Mouse (Mus musculus) hindbrain, embryonic 11.5 days (tissue): ENCODE results near the gene Cyp2d10. TPM values are rescaled to one million over a fixed set of nuclear protein-coding genes. Genes with fewer than 3 reads are reported as not detected.
"Not testable (repeated sequence)": the region's sequence is repeated elsewhere in the genome, so short reads cannot be mapped to it uniquely, and the experiment has no call there.

ENCODE experiments used
- ATAC-seq: fragments of 200-750 bp; cut with Nextera tagmentation; 2 replicates; pipeline ENCODE4 v1.8.0; 2017; ENCODE audit warnings: mild to moderate bottlenecking, moderate TSS enrichment, moderate library complexity; ENCODE audit not compliant: low FRiP score
- DNase-seq: peaks from one replicate; pipeline ENCODE4 v3.0.0-alpha.2; 2015; ENCODE audit warnings: low spot score
- H3K27ac ChIP-seq: fragments of 300-500 bp; sonication (generic); 2 replicates; pipeline ENCODE4 v1.5.1; 2014; ENCODE audit warnings: mild to moderate bottlenecking, low read depth, low read length
- H3K27me3 ChIP-seq: fragments of 300-500 bp; sonication (generic); 2 replicates; pipeline ENCODE4 v1.6.1; 2014; ENCODE audit warnings: mild to moderate bottlenecking, low read length, moderate library complexity, mixed read lengths; ENCODE audit not compliant: control insufficient read depth, insufficient read depth
- H3K36me3 ChIP-seq: fragments of 300-500 bp; sonication (generic); 2 replicates; pipeline ENCODE4 v1.6.1; 2014; ENCODE audit warnings: mild to moderate bottlenecking, low read length, moderate library complexity, mixed read lengths; ENCODE audit not compliant: control insufficient read depth, insufficient read depth
- H3K4me1 ChIP-seq: fragments of 300-500 bp; sonication (generic); replicated peaks from 2 replicates; pipeline ENCODE4 v1.6.1; 2014; ENCODE audit warnings: low read length, mixed read lengths; ENCODE audit not compliant: control insufficient read depth, insufficient read depth
- H3K4me2 ChIP-seq: fragments of 300-500 bp; sonication (generic); replicated peaks from 2 replicates; pipeline ENCODE4 v1.6.1; 2014; ENCODE audit warnings: mild to moderate bottlenecking, low read depth, low read length
- H3K4me3 ChIP-seq: fragments of 300-500 bp; sonication (generic); 2 replicates; pipeline ENCODE4 v1.5.1; 2014; ENCODE audit warnings: low read depth, low read length
- H3K9ac ChIP-seq: fragments of 300-500 bp; sonication (generic); 2 replicates; pipeline ENCODE4 v1.6.1; 2014; ENCODE audit warnings: low read depth, low read length
- H3K9me3 ChIP-seq: fragments of 300-500 bp; sonication (generic); 2 replicates; pipeline ENCODE4 v1.6.1; 2016; ENCODE audit warnings: low read length; ENCODE audit not compliant: control insufficient read depth
- WGBS: fragments of 180-500 bp; shearing (Covaris S2); extraction: QIAGEN DNeasy Blood & Tissue Kit; methylation state at CpG from one replicate; pipeline ENCODE4 v1.1.7; 2014; 5-methylcytosine and 5-hydroxymethylcytosine counted together
- polyA plus RNA-seq: library from polyadenylated mRNA; unstranded; fragments of >200 nt; fragmentation: Nextera tagmentation; extraction: Ambion mirVana; gene quantifications from 2 replicates; pipeline ENCODE4 v1.2.1, GENCODE M21; 2014

The Cyp2d10 gene
- polyA plus RNA-seq, 1 experiment from 2014 or later, result not detected

GRCm38 (mm10) chr15:82374437-82374836 lies 32.6 kb downstream of the Cyp2d10 start:
- DNase-seq (no peak), ATAC-seq (no peak)
- no peaks in the 10 kb centered on the region for H3K36me3 ChIP-seq
- H3K27me3 ChIP-seq, result no peaks in the 10 kb centered on the region
- no peak overlapping the region for H3K27ac ChIP-seq
- no peak overlapping the region for H3K4me3 ChIP-seq
- H3K4me1 ChIP-seq, result no peaks in the 10 kb centered on the region
- no peak overlapping the region for H3K4me2 ChIP-seq
- 80% methylated on average over 5 of the region's 5 CpGs for WGBS
- H3K9ac ChIP-seq, result no peak overlapping the region
- no peaks in the 10 kb centered on the region for H3K9me3 ChIP-seq

GRCm38 (mm10) chr15:82372991-82373390 lies 34.0 kb downstream of the Cyp2d10 start:
- no peak overlapping the region for H3K4me3 ChIP-seq
- H3K36me3 ChIP-seq, result no peaks in the 10 kb centered on the region
- H3K9ac ChIP-seq, result no peak overlapping the region
- no peaks in the 10 kb centered on the region for H3K27me3 ChIP-seq
- no peaks in the 10 kb centered on the region for H3K9me3 ChIP-seq
- no peak for DNase-seq
- no peak overlapping the region for H3K4me2 ChIP-seq
- ATAC-seq, result no peak
- no peaks in the 10 kb centered on the region for H3K4me1 ChIP-seq
- H3K27ac ChIP-seq, result no peak overlapping the region
- whole genome bisulfite sequencing, result 87% methylated on average over 5 of the region's 5 CpGs

- Histone ChIP-seq H3K27me3 (no peaks in the 10 kb centered on the region), H3K36me3 (no peaks in the 10 kb centered on the region), H3K9ac (no peak overlapping the region), H3K9me3 (no peaks in the 10 kb centered on the region), H3K4me2 (no peak overlapping the region), H3K4me1 (no peaks in the 10 kb centered on the region), H3K27ac (no peak overlapping the region), H3K4me3 (no peak overlapping the region)
- WGBS, result 84% methylated on average over 6 of the region's 6 CpGs
- DNase-seq, result no peak
- ATAC-seq, result no peak
These were observed 34.5 kb downstream of the Cyp2d10 start for GRCm38 (mm10) chr15:82372446-82372845.

- Histone ChIP-seq H3K4me1 (no peaks in the 10 kb centered on the region), H3K9ac (no peak overlapping the region), H3K27me3 (no peaks in the 10 kb centered on the region), H3K4me3 (no peak overlapping the region), H3K36me3 (no peaks in the 10 kb centered on the region), H3K27ac (no peak overlapping the region), H3K9me3 (no peaks in the 10 kb centered on the region), H3K4me2 (no peak overlapping the region)
- ATAC-seq (no peak), DNase-seq (no peak)
- WGBS, result 77% methylated on average over 1 of the region's 1 CpGs
These were observed 38.1 kb downstream of the Cyp2d10 start for GRCm38 (mm10) chr15:82368851-82369250.

- no peak for DNase-seq
- 90% methylated on average over 4 of the region's 4 CpGs for whole genome bisulfite sequencing
- Histone ChIP-seq H3K4me1 (no peaks in the 10 kb centered on the region), H3K4me3 (no peak overlapping the region), H3K27ac (no peak overlapping the region), H3K4me2 (no peak overlapping the region), H3K9me3 (no peaks in the 10 kb centered on the region), H3K9ac (no peak overlapping the region), H3K36me3 (no peaks in the 10 kb centered on the region), H3K27me3 (no peaks in the 10 kb centered on the region)
- no peak for ATAC-seq
These were observed 38.8 kb downstream of the Cyp2d10 start for GRCm38 (mm10) chr15:82368146-82368545.

- not testable (repeated sequence) for ATAC-seq
These were observed 42.4 kb downstream of the Cyp2d10 start for GRCm38 (mm10) chr15:82364561-82364960.

GRCm38 (mm10) chr15:82363801-82364200 lies 43.2 kb downstream of the Cyp2d10 start:
- H3K9me3 ChIP-seq, DNase-seq, H3K27me3 ChIP-seq, H3K36me3 ChIP-seq, H3K27ac ChIP-seq, ATAC-seq, H3K4me3 ChIP-seq, H3K4me2 ChIP-seq, H3K4me1 ChIP-seq, H3K9ac ChIP-seq: not testable (repeated sequence)
- WGBS, result 74% methylated on average over 7 of the region's 12 CpGs

More at GRCm38 (mm10) chr15:82364561-82364960, 42.4 kb downstream of the Cyp2d10 start:
- H3K4me3 ChIP-seq, H3K4me1 ChIP-seq, H3K36me3 ChIP-seq, H3K9ac ChIP-seq, H3K4me2 ChIP-seq, DNase-seq, H3K27me3 ChIP-seq, H3K9me3 ChIP-seq, H3K27ac ChIP-seq: not testable (repeated sequence)
- WGBS, result 10% methylated on average over 6 of the region's 9 CpGs

- no peak overlapping the region for H3K9ac ChIP-seq
- no peaks in the 10 kb centered on the region for H3K27me3 ChIP-seq
- no peaks in the 10 kb centered on the region for H3K4me1 ChIP-seq
- no peak overlapping the region for H3K4me2 ChIP-seq
- no peaks in the 10 kb centered on the region for H3K36me3 ChIP-seq
- H3K4me3 ChIP-seq, result no peak overlapping the region
- 90% methylated on average over 3 of the region's 4 CpGs for WGBS
- H3K27ac ChIP-seq, result no peak overlapping the region
- ATAC-seq (no peak), DNase-seq (no peak)
- no peaks in the 10 kb centered on the region for H3K9me3 ChIP-seq
These were observed 44.8 kb downstream of the Cyp2d10 start for GRCm38 (mm10) chr15:82362234-82362633.

GRCm38 (mm10) chr15:82361459-82362018 lies 45.5 kb downstream of the Cyp2d10 start:
- WGBS, result 84% methylated on average over 11 of the region's 11 CpGs
- DNase-seq, result no peak
- ATAC-seq, result no peak

More at GRCm38 (mm10) chr15:82361459-82362018, 45.5 kb downstream of the Cyp2d10 start:
- no peak overlapping the region for H3K4me2 ChIP-seq
- no peaks in the 10 kb centered on the region for H3K4me1 ChIP-seq
- no peak overlapping the region for H3K27ac ChIP-seq
- H3K36me3 ChIP-seq, result no peaks in the 10 kb centered on the region
- no peaks in the 10 kb centered on the region for H3K9me3 ChIP-seq
- H3K27me3 ChIP-seq, result no peaks in the 10 kb centered on the region
- no peak overlapping the region for H3K9ac ChIP-seq
- H3K4me3 ChIP-seq, result no peak overlapping the region
